Mouse (Mus musculus): ENCODE data around the gene 1810049J17Rik.

DNA sequence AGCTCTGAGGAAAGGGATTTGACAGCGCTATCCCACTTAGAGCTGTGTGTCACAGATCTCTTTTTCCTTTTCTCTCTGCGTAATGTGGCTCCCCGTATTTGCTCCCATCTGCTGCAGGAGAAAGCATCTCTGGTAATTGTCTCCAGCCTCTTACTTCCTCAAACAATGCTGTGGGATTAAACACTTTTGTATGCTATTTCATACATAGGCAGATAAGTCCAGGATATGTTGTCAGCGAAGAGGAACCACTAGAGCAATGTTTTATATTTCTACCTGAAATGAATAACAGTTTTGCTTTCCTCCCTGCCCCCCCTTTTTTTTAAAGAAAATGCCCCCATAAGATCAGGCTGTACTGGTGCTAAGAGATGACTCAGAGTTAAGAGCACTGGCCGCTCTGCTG lies 13.2 kb downstream of the 1810049J17Rik start:
- no peak for TF ChIP-seq CTCF (IDR thresholded peaks at IDR 0.05; ENCODE audit: control insufficient read depth, insufficient read depth, low read length)
- no peak for TF ChIP-seq POLR2A (IDR thresholded peaks at IDR 0.05; ENCODE audit: borderline replicate concordance, control insufficient read depth, low read depth, low read length)

Data from bone marrow, adult 2 months (tissue).